Mouse (Mus musculus): ENCODE results near the gene Tbl1xr1.

Gene Tbl1xr1

GRCm38 (mm10) chr3:22144255-22144654 lies 67.8 kb downstream of the Tbl1xr1 start:
- peak; percentile 33 to 44 for DNase-seq

DNA sequence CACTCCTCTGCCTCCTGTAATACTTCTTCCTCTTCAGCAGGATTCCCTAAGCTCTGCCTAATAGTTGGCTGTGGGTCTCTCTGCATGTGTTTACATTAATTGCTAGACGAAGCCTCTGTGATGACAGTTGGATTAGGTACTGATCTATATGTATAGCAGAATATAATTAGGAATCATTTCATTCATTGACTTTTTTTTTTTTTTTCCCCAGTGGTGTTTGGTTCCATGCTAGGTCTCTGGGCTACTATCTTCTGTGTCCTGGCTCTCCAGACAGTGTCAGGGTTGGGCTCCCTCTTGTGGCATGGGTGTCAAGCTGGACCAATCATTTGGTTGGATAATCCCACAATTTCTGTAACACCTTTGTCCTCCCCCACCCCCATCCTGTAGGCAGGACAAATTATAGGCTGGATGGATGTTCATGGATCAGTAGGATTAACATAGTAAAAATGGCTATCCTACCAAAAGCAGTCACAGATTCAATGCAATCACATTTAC lies 71.0 kb downstream of the Tbl1xr1 start:
- peak in 1 of 2 experiments; percentile 30 for DNase-seq

DNA sequence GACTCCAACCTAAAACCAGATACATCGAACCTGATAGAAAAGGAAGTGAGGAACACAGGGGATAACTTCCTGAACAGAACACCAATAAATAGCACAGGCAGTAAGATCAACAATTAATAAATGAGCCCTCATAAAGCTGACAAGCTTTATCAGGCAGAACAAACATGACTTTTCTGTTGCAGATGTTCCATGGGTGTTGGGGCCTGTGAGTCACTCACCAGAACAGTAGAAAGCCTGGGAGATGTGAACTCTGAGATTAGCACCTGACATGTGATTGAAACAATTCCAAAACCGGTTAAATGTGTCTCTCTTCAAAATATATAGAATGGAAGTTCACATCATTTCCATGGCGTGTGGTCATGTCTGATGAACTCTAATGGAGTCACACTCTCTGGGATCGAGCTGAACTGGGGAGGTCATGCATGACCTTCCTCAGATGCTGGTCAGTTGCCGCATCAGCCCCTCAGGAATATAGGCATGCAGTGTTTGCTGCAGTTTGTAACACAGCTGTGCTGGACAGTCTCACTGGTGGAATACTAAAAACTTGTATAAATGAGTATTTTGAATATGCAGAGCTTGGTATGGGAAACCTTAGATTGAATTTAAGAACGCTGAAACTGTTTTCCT lies 72.0 kb downstream of the Tbl1xr1 start:
- no peak for DNase-seq

DNA sequence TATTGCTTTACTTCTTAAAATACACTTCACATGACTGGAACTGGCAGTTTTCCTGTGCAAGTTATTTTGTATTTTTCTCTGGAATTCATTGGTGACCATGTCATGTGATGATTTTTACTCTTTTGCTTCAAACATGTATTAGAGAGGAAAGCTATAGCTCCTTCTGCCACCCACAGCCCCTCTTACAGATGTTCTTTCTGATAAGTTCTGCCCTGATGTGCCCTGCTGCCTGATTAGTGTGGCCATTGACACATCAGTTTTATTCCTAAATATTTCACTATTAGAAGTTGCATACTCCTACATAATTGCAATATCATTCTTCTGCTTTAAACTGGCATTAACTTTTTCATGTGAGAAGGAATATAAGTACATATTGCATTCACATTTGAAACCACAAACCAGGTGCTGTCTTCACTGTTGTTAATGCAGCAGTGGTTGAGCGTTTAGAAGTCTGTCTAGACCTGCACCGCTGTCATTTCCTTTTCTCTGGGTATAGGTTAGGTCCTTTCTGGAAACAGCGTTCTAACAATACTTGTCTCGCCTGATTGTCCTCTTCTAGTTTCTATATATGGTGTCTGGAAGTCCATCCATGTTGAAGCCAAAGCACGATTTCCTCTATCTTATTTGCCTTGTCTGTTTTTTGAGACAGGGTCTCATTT lies 74.5 kb downstream of the Tbl1xr1 start:
- DNase-seq, result no peak

- DNase-seq, result no peak
These were observed 76.3 kb downstream of the Tbl1xr1 start for GRCm38 (mm10) chr3:22152773-22153172.

DNA sequence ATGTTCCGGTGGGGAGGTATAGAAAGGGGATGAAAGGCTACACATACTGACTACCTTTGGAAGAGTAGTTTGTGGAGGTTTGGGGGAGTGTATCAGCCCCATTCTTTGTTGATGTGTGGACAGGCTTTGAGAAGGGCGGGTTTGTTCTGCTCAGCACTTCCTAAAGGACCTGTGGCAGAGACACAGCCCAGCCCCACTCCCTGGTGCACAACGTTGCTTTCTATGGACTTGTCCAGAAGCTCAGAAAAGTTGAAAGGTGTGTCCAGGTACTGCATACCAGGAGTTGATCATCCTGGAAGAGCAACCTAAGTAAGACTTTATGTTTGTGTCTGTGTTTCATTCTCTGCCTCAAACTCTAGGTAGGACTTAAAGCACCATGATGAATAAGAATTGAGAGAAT lies 78.1 kb downstream of the Tbl1xr1 start:
- DNase-seq, result no peak

DNA sequence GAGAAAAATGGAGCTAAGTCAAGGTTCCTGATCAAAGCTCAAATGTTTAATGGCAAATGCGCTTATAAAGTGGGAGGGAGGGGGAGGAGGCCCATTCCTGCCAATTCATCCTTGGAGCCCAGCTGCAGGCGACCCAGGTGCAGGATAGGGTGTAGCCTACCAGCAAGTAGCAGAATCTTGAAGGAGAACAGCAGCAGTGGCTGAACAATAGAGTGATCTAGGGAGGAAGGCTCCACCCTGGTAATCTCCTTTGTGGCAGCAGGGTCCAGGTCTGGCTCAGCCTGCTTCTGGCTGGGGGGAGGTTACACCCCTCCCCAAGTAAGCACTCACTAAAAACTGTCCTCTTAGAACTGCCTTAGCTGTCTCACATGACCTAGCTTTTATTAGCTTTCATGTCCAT lies 79.9 kb downstream of the Tbl1xr1 start:
- no peak for DNase-seq

- DNase-seq, result no peak
These were observed 86.5 kb downstream of the Tbl1xr1 start for GRCm38 (mm10) chr3:22162948-22163347.

DNA sequence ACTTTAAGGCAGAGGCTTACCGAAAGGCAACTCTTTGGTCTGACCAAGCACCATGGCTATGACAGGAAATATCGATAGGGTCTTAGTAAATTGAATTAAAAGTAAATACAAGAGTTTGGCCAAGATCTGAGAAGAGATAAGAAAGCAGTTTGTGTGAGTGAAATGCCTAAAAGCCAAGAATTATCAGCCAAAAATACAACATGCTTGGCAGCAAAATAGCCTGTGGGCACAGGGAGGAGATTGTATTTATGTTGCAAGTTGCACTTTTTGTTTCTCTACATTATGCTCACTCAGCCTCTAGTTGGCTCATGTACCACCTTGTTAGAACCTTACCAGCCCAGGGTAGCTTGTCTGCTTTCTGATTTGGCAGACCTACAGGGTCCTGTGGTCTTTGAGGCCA lies 91.4 kb downstream of the Tbl1xr1 start:
- DNase-seq, result no peak

GRCm38 (mm10) chr3:22168432-22168831 lies 92.0 kb downstream of the Tbl1xr1 start:
- DNase-seq, result no peak

GRCm38 (mm10) chr3:22171526-22171925 lies 95.1 kb downstream of the Tbl1xr1 start:
- no peak for DNase-seq

GRCm38 (mm10) chr3:22172410-22172809 lies 96.0 kb downstream of the Tbl1xr1 start:
- DNase-seq, result no peak

DNA sequence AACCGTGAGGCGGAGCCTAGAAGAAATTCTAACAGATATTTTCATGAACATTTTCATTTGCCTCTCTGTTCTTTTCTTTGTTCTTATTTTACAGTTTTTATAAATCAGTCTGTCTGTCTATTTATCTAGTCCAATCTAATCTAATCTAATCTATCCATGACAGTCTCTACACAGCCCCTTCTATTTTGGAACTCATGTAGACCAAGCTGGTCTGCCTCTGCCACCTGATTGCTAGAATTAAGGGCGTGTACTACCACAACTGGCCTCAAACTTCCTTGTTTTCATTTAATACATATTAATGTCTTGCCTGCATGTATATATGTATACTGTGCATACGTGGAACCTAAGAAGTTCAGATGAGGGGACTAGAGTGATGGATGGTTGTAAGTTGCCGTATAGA lies 96.7 kb downstream of the Tbl1xr1 start:
- no peak for DNase-seq

- DNase-seq, result no peak
These were observed 97.8 kb downstream of the Tbl1xr1 start for GRCm38 (mm10) chr3:22174232-22174631.

- DNase-seq, result no peak
These were observed 103.6 kb downstream of the Tbl1xr1 start for GRCm38 (mm10) chr3:22180076-22180475.

DNA sequence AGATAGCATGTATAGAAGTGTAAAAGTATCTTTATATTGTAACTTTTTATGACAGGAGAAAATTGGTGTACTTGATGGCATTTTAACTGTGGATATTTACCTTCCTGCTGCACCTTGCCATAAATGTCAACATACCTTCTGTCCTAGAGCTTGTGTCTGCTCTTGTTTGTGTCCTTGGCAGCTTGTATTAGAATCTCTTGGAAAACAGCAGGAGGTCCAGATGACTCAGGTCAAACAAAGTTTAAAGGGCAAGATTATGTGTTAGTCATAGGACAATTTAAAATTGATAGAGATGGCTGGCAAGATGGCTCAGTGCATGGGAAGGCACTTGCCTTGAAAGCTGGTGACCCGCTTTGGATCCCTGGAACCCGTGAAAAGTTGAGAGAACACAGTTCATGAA lies 104.6 kb downstream of the Tbl1xr1 start:
- no peak for DNase-seq

GRCm38 (mm10) chr3:22185265-22185664 lies 108.8 kb downstream of the Tbl1xr1 start:
- no peak for DNase-seq

DNA sequence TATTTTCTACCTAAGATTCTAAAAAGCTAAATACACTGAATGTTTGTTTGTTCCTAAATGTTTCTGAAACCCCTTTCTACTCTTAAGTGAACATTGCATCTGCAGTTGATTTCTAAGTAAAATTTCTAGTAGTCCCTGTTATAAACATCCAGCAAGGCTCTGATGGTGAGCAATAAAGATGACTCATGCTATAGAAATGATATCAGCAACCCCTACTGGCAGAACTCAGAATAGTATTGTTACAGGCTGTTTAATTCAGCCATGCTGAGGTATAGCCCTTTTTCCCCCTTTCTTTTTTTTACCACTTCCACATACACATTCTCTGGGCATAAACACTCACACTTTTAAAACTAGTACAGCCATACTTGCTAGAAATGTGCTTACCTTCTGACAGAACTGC lies 114.0 kb downstream of the Tbl1xr1 start:
- DNase-seq, result no peak

- DNase-seq, result no peak
These were observed 116.5 kb downstream of the Tbl1xr1 start for GRCm38 (mm10) chr3:22192931-22193330.

DNA sequence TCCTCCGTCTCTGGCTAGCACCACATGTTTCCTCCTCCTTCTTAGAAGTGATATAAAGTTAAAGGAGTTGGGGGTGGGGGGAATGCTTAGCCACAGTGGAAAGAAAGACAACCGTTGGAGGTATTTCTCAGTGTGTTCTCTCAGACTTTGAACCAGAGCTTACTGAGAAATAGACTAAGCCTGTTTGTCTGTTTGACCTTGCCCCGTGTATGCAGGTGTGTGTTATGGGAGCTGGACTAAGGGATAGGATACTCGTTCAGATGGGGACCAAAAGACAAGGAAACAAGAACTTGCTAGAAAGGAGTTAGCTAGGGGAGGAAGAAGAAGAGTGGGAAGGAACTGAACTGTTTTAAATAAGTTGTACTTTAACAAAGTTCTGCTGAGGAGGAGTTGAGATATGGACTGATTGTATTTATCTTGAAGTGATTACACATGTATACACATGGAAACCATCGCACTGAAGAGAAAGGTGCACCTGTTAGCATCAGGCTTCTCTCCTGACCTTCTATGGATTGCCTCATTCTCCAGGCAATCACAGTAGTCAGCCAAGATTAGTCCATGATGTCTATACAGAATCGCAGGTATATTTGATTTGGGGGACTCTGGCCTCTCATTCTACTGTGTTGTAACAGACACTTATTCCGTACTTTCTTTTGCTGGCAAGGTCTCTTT lies 117.9 kb downstream of the Tbl1xr1 start:
- DNase-seq, result no peak

GRCm38 (mm10) chr3:22198802-22199201 lies 122.3 kb downstream of the Tbl1xr1 start:
- no peak for DNase-seq

- no peak for DNase-seq
These were observed 127.7 kb downstream of the Tbl1xr1 start for GRCm38 (mm10) chr3:22204186-22204585.

DNA sequence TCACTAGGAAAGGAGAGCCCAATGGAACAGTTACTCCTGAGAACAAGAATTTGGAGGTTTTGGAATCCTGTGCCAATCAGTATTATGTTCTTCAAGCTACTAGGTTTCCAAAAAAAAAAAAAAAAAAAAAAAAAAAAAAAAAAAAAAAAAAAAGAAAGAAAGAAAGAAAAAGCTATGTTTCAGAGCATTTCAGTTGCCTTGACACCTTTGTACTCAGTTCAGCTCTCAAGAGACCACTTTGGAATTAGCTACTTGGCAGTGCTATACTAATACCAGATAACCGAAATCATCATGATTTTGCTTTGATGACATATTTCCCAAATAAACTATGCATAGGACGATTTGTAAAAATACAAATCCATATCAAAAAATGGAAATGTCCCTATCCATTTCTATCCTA lies 145.1 kb downstream of the Tbl1xr1 start:
- no peak for DNase-seq

- no peak for DNase-seq
These were observed 145.9 kb downstream of the Tbl1xr1 start for GRCm38 (mm10) chr3:22222351-22222750.
